Mouse (Mus musculus) CH12.LX (cell line): ENCODE measurements around the gene B3galt5. TPM values are rescaled to one million over a fixed set of nuclear protein-coding genes. Genes with fewer than 3 reads are reported as not detected.
A peak's percentile ranks its signal among the peaks of the same experiment; 100 is the strongest.

Experiments used
- DNase-seq: peaks from one replicate; pipeline ENCODE4 v3.0.0-alpha.2; 2013; ENCODE audit errors: extremely low read depth
- H3K27ac ChIP-seq: 2 replicates; pipeline ENCODE4 v1.5.1; 2012; ENCODE audit warnings: low read depth, mild to moderate bottlenecking, control low read depth, moderate library complexity; ENCODE audit not compliant: insufficient read depth
- H3K27me3 ChIP-seq: replicated peaks from 2 replicates; pipeline ENCODE3; 2012; ENCODE audit warnings: inconsistent platforms
- H3K36me3 ChIP-seq, 2 experiments: replicated peaks in 1 of 2; 2 replicates each; pipeline versions ENCODE3 to v1.6.1; 2012; ENCODE audit warnings: inconsistent platforms in 1 of 2, low read length in 1 of 2, mild to moderate bottlenecking in 1 of 2, mixed read lengths in 1 of 2, moderate library complexity in 1 of 2; ENCODE audit not compliant: control insufficient read depth in 1 of 2, insufficient read depth in 1 of 2
- H3K4me1 ChIP-seq, 2 experiments: 2 replicates each; pipeline ENCODE4 v1.6.1; 2012; ENCODE audit warnings: inconsistent platforms in 1 of 2, moderate library complexity in 1 of 2; ENCODE audit not compliant: insufficient read depth in 2 of 2, control insufficient read depth in 1 of 2
- H3K4me2 ChIP-seq: 2 replicates; pipeline ENCODE4 v1.6.1; 2012; ENCODE audit warnings: low read depth, mild to moderate bottlenecking, control low read depth; ENCODE audit not compliant: poor library complexity, insufficient read depth, severe bottlenecking
- H3K4me3 ChIP-seq, 3 experiments: fragments of 150-350 bp in 1 of 3; sonication (generic) in 1 of 3; replicated peaks in 1 of 3; 2 replicates each; pipeline versions ENCODE3 to v1.5.1; 2011 to 2012; ENCODE audit warnings: low read depth in 2 of 3, low read length in 2 of 3, mild to moderate bottlenecking in 2 of 3, moderate library complexity in 2 of 3, control low read depth in 1 of 3, improper control_type of control experiment in 1 of 3, inconsistent platforms in 1 of 3, mixed read lengths in 1 of 3; ENCODE audit not compliant: poor library complexity in 1 of 3
- H3K79me2 ChIP-seq: replicated peaks from 2 replicates; pipeline ENCODE4 v1.6.1; 2012; ENCODE audit warnings: mild to moderate bottlenecking, moderate library complexity; ENCODE audit not compliant: control insufficient read depth, poor library complexity, insufficient read depth, severe bottlenecking; ENCODE audit errors: extremely low read depth
- H3K9ac ChIP-seq: 2 replicates; pipeline ENCODE4 v1.6.1; 2012; ENCODE audit warnings: low read depth, mild to moderate bottlenecking, control low read depth, moderate library complexity; ENCODE audit not compliant: insufficient read depth
- H3K9me3 ChIP-seq: replicated peaks from 2 replicates; pipeline ENCODE3; 2012; ENCODE audit warnings: low read length, inconsistent platforms, mixed read lengths
- CHD2 ChIP-seq: IDR thresholded peaks from 2 replicates; pipeline ENCODE4 v1.6.1; 2011; ENCODE audit warnings: low read length, improper control_type of control experiment
- E2F4 ChIP-seq: IDR thresholded peaks from 2 replicates; pipeline ENCODE4 v1.6.1; 2011; ENCODE audit warnings: low read depth, low read length, improper control_type of control experiment; ENCODE audit not compliant: insufficient replicate concordance
- ELF1 ChIP-seq: IDR thresholded peaks from 2 replicates; pipeline ENCODE4 v1.6.1; 2014; ENCODE audit warnings: low read depth, mild to moderate bottlenecking, inconsistent platforms, low read length, improper control_type of control experiment
- EP300 ChIP-seq: IDR thresholded peaks from 2 replicates; pipeline ENCODE4 v1.6.1; 2011; ENCODE audit warnings: low read length, improper control_type of control experiment
- IRF4 ChIP-seq: IDR thresholded peaks from 2 replicates; pipeline ENCODE4 v1.6.1; 2014; ENCODE audit warnings: low read depth, mild to moderate bottlenecking, inconsistent platforms, low read length, improper control_type of control experiment
- MAX ChIP-seq: IDR thresholded peaks from 2 replicates; pipeline ENCODE4 v1.6.1; 2011; ENCODE audit warnings: low read length, improper control_type of control experiment
- MAZ ChIP-seq: IDR thresholded peaks from 2 replicates; pipeline ENCODE4 v1.6.1; 2012; ENCODE audit warnings: low read depth, mild to moderate bottlenecking, inconsistent platforms, low read length, improper control_type of control experiment, moderate library complexity
- MEF2A ChIP-seq: IDR thresholded peaks from 2 replicates; pipeline ENCODE4 v1.6.1; 2014; ENCODE audit warnings: low read depth, mild to moderate bottlenecking, inconsistent platforms, low read length, improper control_type of control experiment, borderline replicate concordance
- MYC ChIP-seq: IDR thresholded peaks from 2 replicates; pipeline ENCODE4 v1.6.1; 2011; ENCODE audit warnings: low read depth, mild to moderate bottlenecking, improper control_type of control experiment, low read length
- NELFE ChIP-seq: IDR thresholded peaks from 2 replicates; pipeline ENCODE4 v1.6.1; 2011; ENCODE audit warnings: low read depth, low read length, improper control_type of control experiment
- NRF1 ChIP-seq: IDR thresholded peaks from 2 replicates; pipeline ENCODE4 v1.6.1; 2014; ENCODE audit warnings: low read depth, mild to moderate bottlenecking, inconsistent platforms, low read length, improper control_type of control experiment, moderate library complexity
- RAD21 ChIP-seq: IDR thresholded peaks from 2 replicates; pipeline ENCODE4 v1.6.1; 2011; ENCODE audit warnings: low read depth, mild to moderate bottlenecking, low read length, improper control_type of control experiment, moderate library complexity
- UBTF ChIP-seq: IDR thresholded peaks from 2 replicates; pipeline ENCODE4 v1.6.1; 2012; ENCODE audit warnings: low read depth, mild to moderate bottlenecking, inconsistent platforms, low read length, improper control_type of control experiment, moderate library complexity
- USF2 ChIP-seq: conservative IDR thresholded peaks from 2 replicates; pipeline ENCODE4 v1.6.1; 2011; ENCODE audit warnings: low read depth, low read length, improper control_type of control experiment
- ZMIZ1 ChIP-seq: IDR thresholded peaks from 2 replicates; pipeline ENCODE4 v1.6.1; 2012; ENCODE audit warnings: low read depth, mild to moderate bottlenecking, inconsistent platforms, low read length, improper control_type of control experiment
- dilution Hi-C: fragments of 300-500 bp; cut with MboI; formaldehyde crosslinking; loops from 2 replicates; pipeline ENCODE4 v1.14.3; 2020; ENCODE audit warnings: low sequenced_read_pairs; ENCODE audit not compliant: extremely low pct_unique_long_range_greater_than_20kb, extremely low pct_ligation_motif_present
- in situ Hi-C: fragments of 300-500 bp; cut with MboI; formaldehyde crosslinking; loops from 3 replicates; pipeline ENCODE4 v1.14.3; 2019; ENCODE audit warnings: low sequenced_read_pairs, low pct_ligation_motif_present, low pct_unique_long_range_greater_than_20kb, mixed read lengths
- polyA plus RNA-seq: library from polyadenylated mRNA; unstranded; fragments of >175 nt; gene quantifications from 2 replicates; pipeline ENCODE4 v1.2.1, GENCODE M21; 2012; ENCODE audit warnings: low read depth; ENCODE audit not compliant: insufficient read length
- total RNA-seq, 2 experiments: library from RNA; depleted of rRNA; stranded (reverse); fragments of 300-350 nt in 1 of 2; fragments of >200 nt in 1 of 2; gene quantifications; 2 replicates each; pipeline ENCODE4 v1.2.3; 2012 to 2014

The B3galt5 gene
- total and polyA plus RNA-seq, 3 experiments = 0.04 to 0.87 (median 0.23) TPM

DNA sequence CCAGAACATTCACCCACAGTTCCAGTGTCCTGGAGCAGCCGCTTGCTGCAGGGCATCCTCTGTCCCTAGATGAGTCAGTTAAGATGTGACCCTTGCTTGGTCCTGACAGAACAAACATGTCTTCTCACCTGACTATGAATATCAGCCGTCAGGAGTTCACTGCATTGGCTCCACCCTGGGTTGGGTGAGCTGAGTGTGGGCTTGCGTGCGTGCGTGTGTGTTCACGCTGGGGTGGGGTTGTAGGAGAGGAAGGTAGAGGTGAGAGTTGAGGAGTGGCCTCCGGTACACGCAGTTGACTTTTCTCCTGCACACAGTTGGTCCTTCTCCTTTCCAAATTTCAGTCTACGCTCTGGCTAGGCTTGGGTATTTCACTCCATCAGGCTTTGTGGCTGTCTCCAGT is 47.0 kb downstream of the B3galt5 start:
- H3K9ac ChIP-seq = no peak overlapping the region
- dilution Hi-C loops (no loop called here), in situ Hi-C loops (no loop called here)
- no peaks in the 10 kb centered on the region for H3K27me3 ChIP-seq
- no peak overlapping the region for H3K27ac ChIP-seq
- no peaks in the 10 kb centered on the region for H3K9me3 ChIP-seq
- no peak overlapping the region for H3K4me3 ChIP-seq
- no peaks in the 10 kb centered on the region for H3K36me3 ChIP-seq
- no peak overlapping the region for H3K4me2 ChIP-seq
- DNase-seq = no peak
- no peak for TF ChIP-seq MAX
- TF ChIP-seq UBTF = no peak
- TF ChIP-seq ZMIZ1 = no peak
- peaks cover 0 to 19% of the 10 kb centered on the region in 2 experiments; a peak in 3 of 4 replicates for H3K4me1 ChIP-seq
- no peaks in the 10 kb centered on the region for H3K79me2 ChIP-seq

DNA sequence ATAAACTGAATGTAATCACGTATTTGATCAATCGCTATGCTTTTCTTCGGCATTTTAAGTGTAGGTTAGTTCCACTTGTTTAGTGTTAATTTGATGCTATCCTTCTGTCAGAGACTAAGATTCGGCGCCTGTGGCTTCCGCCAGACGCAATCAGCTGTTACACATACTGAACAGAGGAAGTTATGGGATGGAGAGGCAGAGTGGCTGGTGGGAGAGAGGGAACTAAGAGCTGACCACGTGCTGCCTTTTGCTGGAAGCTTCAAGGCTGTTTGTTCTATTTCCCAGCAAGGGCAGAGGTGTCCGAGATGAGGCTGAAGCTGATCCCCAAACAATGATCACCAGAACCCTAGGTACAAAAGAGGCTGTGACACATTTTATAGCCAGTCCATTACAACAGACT is 56.3 kb downstream of the B3galt5 start:
- Histone ChIP-seq H3K36me3 (no peaks in the 10 kb centered on the region), H3K4me2 (no peak overlapping the region), H3K4me3 (no peak overlapping the region), H3K9me3 (no peaks in the 10 kb centered on the region), H3K4me1 (peaks cover 3 to 21% of the 10 kb centered on the region in 2 experiments; a peak in 3 of 4 replicates), H3K9ac (no peak overlapping the region), H3K27me3 (no peaks in the 10 kb centered on the region)
- dilution Hi-C loops = no loop called here
- no peak for DNase-seq
- in situ Hi-C loops = no loop called here
- TF ChIP-seq MAX (peak; percentile 64), CHD2 (no peak), MAZ (no peak), NELFE (0 out of 2 replicates have a peak, but pooled peaks have one; percentile 25), NRF1 (no peak), E2F4 (no peak), ELF1 (no peak), MEF2A (no peak), USF2 (no peak), RAD21 (no peak), ZMIZ1 (0 out of 2 replicates have a peak, but pooled peaks have one; percentile 27), EP300 (0 out of 2 replicates have a peak, but pooled peaks have one; percentile 13), MYC (0 out of 2 replicates have a peak, but pooled peaks have one; percentile 10), IRF4 (no peak)
- TF ChIP-seq, all 38 proteins: peak for 5
- Histone ChIP-seq H3K27ac (no peak overlapping the region), H3K79me2 (no peaks in the 10 kb centered on the region)
